Mouse (Mus musculus) ES-CJ7 (cell line): ENCODE measurements around the gene Ccdc174.
"Not testable (repeated sequence)": the region's sequence is repeated elsewhere in the genome, so short reads cannot be mapped to it uniquely, and the experiment has no call there.

Source experiments
- DNase-seq: peaks from one replicate; pipeline ENCODE4 v3.0.0; 2011; ENCODE audit warnings: low read depth, low spot score

Gene Ccdc174

GRCm38 (mm10) chr6:91877885-91878651 lies at the start of gene Ccdc174:
Gene Ccdc174 (plus strand): TSS chr6:91878053.
- DNase-seq = peak; percentile 100

DNA sequence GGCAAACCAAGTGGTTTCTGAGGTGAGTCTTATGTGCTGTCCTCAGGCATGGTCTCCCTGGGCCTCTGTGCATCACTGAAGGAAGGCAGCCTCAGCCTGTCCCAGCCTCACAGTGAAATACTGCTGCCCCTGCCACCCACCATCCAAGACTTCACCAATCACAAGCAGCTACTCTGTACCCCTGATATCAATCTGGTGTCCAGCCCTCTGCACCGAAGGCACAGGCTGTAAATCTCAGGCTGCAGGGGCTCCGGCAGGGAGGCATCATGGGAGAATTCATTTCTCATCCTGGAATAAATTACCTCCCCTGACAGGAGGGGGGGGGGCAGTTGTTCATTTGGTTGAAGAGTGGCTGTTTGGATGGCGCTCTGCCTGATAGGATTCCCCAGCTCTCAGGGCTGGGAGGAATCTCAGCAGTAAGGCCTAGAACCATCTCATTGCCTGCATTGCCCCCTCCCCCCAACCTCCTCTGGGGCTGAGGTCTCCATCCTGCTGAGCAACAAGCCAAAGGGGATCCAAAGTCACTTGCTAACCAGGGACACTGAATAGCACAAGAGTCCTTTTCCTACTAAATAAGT lies 44.9 kb upstream of the Ccdc174 start:
- no peak for DNase-seq

DNA sequence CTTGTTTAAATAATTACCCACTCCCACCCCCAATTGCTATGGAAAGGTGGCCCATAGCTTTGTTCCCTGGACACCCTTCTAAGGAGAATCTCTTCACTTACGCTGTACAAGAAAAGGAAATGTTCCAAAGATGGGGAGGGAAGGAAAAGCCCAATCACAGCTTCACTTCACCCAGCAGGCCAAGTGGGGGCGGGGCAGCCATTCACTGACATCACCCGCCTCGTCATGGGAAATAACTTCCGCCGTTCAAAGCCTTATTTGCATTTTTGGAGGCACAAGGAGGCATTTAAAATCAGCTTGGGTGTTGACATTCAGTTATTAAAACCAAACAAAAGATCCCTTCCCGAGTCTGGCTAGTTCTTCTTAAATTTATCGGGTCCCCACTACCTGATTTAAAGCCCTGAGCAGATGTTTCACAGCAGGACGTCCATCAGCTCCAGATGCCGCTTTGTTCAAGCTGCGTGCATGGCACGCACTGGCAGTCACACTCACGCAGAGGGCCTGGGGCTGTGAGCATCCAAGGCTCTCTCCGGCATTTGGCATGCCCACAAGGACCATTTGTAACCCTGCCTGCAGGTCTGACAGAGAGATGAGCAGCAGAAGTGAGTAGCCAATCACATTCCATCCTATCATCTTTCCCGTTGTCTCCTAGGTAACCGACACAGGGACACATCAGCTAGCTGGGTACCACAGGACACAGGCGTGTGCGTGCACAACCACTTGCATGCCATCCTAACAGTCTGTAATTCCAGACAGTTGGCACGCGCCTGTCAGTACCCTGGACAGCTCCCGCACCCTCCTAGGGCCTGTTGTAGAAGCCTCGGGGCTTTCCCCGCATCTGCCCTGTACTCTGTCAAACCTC lies 38.6 kb upstream of the Ccdc174 start:
- peak; percentile 69 for DNase-seq

- peak; percentile 40 for DNase-seq
Measured at GRCm38 (mm10) chr6:91842897-91843627, 34.8 kb upstream of the Ccdc174 start.

DNA sequence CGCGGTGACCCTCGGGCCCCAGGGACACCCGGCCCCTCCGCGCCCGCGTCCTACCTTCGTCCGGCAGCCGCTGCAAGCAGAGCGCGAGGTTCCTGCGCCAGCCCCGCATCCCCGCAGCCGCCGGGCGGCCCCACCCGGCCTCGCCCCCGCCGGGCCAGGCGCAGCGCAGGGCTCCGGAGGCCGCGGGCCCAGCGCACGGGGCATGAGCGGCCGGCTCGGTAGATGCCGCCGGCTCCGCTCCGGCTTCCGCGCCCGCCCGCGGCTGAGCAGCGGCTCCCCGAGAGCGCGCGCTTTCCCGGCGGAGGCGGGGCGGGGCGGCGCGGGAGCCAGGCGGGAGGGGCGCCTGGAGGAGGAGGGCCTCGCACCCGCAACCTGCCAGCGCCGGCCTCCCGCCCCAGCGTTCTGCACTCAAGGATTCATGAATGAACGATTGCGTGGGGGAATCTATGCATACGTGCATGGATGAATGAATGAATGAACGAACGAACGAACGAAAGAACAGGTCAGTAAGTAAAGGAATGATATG lies 34.2 kb upstream of the Ccdc174 start:
- DNase-seq = no peak

DNA sequence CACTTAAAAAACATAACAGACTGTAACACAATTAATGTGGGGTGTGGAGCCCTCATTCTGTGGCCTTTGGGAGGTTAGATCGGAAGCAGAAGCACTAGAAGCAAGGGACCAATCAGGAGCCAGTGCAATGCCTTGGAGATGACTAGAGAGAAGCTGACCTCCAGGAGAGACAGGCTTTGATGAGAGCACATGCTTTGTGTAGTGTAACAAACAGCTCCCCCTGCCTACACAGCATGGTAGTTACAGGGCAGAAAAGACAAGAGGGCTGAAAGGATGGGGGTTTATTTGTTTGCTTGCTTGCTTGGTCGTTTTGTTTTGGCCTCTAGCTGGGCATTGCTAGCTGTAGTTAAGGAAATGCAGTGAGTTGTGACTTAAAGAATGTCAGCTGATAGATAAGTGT lies 25.3 kb upstream of the Ccdc174 start:
- peak; percentile 87 for DNase-seq

- no peak for DNase-seq
Measured at GRCm38 (mm10) chr6:91858339-91858738, 19.5 kb upstream of the Ccdc174 start.

DNA sequence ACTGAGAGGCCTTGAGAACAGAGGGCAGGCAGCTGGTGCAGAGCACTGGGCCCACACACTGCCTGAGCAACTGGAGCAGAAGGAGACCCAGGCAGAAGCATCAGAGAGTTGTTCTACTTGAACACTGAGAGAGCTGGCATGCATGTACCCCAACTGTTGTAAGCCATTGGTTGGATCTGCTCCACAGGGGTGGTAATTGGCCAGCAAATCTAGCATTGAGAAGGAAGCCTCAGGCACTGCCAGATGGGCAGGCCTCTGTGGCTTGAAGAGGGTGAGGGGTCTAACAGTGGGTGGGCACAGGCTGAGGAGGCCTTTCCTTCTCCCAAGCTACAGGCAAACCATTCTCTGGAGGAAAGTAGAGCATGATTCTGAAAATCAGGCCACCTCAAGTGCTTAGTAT lies 15.0 kb upstream of the Ccdc174 start:
- DNase-seq = no peak

DNA sequence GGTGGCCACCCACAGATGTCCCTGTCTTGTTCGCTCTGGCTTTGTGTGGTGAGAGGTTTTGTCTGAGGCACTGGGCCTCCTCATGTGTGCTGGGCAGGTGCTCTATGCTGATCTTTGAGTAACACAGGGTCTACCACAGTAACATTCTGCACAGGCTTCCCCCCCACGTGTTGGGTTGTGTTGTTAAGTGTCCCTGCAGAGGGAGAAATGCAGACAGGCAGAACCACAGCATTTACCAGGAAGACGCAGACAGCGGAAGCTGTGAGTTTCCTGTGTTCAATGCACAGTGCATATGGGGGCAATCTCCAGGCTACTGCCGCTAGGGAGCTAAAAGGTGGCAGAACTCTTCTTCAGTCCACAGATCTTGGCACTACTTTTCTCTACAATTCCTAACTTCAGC lies 13.3 kb upstream of the Ccdc174 start:
- no peak for DNase-seq

- DNase-seq = no peak
Measured at GRCm38 (mm10) chr6:91865601-91866000, 12.3 kb upstream of the Ccdc174 start.

DNA sequence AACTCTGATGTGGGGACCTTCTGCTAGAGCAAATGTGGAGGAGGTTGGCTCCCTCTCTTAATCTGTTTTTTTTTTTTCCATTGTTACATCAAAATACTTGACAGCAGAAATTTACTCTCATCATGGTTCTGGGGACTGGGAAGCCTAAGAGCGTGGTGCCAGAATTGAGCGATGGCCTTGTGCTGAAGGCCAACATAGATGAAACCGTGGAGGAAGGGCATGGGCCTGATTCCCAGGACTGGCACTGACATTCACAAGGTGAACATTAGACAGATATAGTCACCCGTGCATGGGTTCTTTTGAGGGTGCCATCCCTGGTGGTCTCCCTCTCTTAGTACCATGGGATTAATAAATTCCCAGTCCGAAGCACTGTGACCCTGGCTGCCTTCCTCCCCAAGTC lies 9.8 kb upstream of the Ccdc174 start:
- no peak for DNase-seq

DNA sequence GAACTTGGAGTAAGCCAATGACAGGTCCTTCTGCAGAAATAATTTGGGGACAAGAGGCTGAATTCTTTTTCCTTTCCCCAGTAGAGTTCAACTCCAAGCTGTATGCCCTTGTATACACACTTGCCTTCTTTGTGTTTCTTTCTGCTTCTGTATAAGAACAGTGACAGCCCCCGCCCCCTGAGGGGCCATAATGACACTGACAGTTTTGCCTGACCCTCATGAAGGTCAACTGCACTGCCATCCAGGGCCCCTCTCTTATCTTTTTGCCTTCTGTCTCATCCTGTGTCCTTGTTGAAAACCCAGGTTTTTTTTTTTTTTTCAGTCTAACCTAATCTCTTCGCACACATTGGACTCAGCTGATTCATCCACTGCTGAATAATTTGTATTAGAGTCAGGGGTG lies 5.1 kb upstream of the Ccdc174 start:
- no peak for DNase-seq

- no peak for DNase-seq
Measured at GRCm38 (mm10) chr6:91883859-91884258, 6.0 kb downstream of the Ccdc174 start.

DNA sequence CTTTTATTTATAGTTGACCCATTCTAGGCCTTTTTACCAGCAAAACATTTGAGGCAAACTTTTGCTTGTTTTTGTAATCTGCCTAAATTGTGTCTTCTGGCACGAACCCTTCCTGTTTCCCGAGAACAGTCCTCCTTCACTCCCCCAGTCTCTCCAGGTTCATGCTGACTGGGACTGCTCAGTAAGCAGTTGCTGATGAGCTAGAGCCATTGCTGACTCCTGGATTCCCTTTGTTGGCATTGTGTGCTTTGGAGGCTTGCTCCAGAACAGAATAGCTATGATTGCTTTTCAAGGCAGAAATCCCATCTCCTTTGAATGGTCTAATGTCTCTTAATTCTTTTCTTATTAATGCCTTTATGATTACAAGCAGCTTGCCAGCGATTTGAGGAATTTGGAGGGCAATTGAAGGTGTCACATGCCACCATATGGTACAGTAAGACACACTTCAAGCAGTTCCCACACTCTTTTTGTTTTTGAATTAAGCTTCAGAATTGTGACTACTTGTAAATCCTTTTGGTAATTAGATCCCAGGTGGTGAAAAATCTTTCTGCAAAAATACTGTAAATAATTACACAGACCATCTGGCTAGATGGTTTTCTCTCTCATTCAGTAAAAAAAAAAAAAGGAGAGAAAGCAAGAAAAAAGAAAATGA lies 11.5 kb downstream of the Ccdc174 start:
- DNase-seq = no peak

DNA sequence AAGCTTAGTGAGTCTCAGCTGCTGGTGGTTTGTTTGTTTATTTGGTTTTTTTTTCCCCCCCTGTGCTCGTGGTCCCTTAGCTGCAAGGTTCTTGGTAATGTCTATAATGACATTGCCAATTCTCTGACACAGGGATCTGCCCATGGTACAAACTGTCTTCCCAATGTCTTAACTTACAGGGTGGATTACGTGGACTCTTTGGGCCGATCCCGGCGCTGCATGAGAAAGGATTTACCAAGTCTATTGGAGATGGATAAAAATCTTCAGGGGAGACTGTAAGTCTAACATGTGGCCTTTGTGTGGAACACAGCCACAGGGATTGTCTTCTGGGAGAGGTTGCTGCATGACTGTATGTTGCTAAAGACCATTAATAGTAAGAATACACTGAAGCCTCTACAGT lies 12.8 kb downstream of the Ccdc174 start:
- DNase-seq = no peak

GRCm38 (mm10) chr6:91891776-91892175 lies 13.9 kb downstream of the Ccdc174 start:
- DNase-seq = no peak

GRCm38 (mm10) chr6:91896783-91897182 lies 18.9 kb downstream of the Ccdc174 start:
- DNase-seq = no peak

DNA sequence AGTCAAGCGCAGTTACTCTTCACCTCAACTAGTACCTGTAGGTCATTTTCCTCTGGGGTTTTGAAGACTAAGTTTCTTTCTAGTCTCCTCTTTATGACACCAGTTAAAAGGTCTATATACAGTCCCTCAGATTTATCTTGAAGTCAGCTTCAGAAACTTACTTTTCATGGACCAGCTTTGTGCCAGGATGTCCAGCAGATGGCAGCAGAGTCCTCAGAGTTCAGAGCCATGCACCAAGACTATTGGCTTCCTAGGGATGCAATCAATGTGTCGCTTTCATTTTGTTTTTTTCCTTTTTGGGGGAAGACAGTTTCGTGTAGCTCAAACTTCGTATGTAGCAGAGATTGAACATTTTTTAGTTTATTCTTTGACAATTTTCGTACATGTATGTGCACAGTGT lies 23.7 kb downstream of the Ccdc174 start:
- DNase-seq = peak; percentile 75

DNA sequence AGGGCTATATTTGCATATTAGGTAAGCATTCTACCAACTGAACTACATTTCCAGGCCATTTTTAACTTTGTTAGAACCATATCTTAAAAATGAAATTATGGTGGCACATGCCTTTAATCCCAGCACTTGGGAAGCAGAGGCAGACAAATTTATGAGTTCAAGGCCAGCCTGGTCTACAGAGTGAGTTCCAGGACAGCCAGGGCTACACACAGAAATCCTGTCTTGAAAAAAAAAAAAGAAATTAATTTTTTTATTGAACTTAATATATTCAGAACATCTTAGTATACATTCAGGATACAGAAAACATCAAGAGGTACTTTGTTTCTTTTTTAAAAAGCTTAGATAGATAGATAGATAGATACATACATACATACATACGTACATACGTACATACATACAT lies 24.7 kb downstream of the Ccdc174 start, which contains the start of gene 4930590J08Rik:
TSS of gene 4930590J08Rik (plus strand) at position 301 of the 400 bp plus-strand sequence.
- DNase-seq = not testable (repeated sequence)

DNA sequence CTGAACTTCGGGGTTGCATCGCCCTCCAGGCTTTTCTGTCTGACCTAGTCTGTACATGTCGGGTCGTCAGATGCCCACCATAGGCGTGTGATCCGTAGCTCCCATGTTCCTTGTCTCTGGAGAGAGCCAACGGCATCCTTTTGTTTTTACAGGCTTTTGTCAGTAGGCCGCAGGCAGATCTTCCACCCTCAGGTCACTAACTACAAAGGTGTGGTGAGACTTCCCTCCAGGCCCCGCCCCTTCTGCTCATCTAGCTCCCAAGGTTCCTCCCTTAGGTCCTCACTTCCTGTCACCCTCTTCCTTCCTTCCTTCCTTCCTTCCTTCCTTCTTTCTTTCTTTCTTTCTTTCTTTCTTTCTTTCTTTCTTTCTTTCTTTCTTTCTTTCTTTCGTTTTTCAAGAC lies 36.2 kb downstream of the Ccdc174 start:
- peak; percentile 41 for DNase-seq

DNA sequence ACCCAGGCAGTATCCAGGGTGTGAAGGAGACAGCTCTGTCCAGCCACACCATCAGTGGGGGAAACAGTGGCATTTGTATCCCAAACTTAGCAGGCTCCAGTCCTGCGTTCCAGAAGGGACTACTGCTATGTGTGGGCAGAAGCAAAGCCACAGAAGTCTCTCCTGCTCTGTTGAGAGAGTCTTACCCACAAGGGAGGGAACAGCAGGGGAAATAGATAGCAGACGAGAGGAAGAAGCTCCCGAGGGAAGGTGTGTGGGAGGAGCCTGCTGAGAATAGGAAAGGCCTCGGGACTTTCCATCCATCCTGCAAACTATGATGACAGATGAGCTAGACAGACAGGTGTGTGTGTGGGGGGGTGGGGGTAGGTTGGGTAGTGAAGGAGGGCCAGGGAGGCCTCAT lies 39.4 kb downstream of the Ccdc174 start:
- no peak for DNase-seq
